In genomic region chr2:53047749-53048387, GRCm38 (mm10) we compare ENCODE assay signal across 15 mouse cellular contexts.
"Had no signal": no experiment of that assay in that cellular context is flagged by ENCODE, and none has a peak within 500 bp of the region (broad histone marks: within the 10 kb centered on the region; RNA-seq: fewer than 3 reads in every experiment).

No protein-coding gene starts in this region.

- DNase-seq: lung, postnatal 10 days; lung, postnatal 4 days; midbrain, embryonic 14.5 days; right cerebral cortex, postnatal 14 days; thymus, adult 2 months; thymus, postnatal 25 days; thymus, postnatal 4 days had no signal

- H3K4me2 ChIP-seq: lung, embryonic 14.5 days; midbrain, embryonic 12.5 days; neural tube, embryonic 12.5 days; stomach, embryonic 15.5 days had no signal

- H3K27ac ChIP-seq: midbrain, embryonic 10.5 days; midbrain, embryonic 12.5 days; neural tube, embryonic 12.5 days; stomach, embryonic 15.5 days; stomach, postnatal 0 days had no signal

- H3K9ac ChIP-seq: lung, embryonic 14.5 days; midbrain, embryonic 12.5 days; neural tube, embryonic 12.5 days; stomach, embryonic 15.5 days had no signal

- H3K4me1 ChIP-seq: midbrain, embryonic 10.5 days; midbrain, embryonic 12.5 days; neural tube, embryonic 12.5 days; stomach, embryonic 15.5 days had no signal

- H3K27me3 ChIP-seq: midbrain, embryonic 12.5 days; neural tube, embryonic 12.5 days; stomach, embryonic 15.5 days had no signal

- ATAC-seq: midbrain, embryonic 16.5 days had no signal

- H3K4me3 ChIP-seq: midbrain, embryonic 10.5 days; midbrain, embryonic 12.5 days; myocyte; neural tube, embryonic 12.5 days; stomach, embryonic 15.5 days had no signal

- H3K9me3 ChIP-seq: midbrain, embryonic 10.5 days; midbrain, embryonic 12.5 days; neural tube, embryonic 12.5 days; stomach, embryonic 15.5 days had no signal
